Mouse (Mus musculus) hindbrain, embryonic 15.5 days (tissue): ENCODE measurements around the gene Dcaf12. TPM values are rescaled to one million over a fixed set of nuclear protein-coding genes. Genes with fewer than 3 reads are reported as not detected.

Experiments
- ATAC-seq: fragments of 200-750 bp; cut with Nextera tagmentation; 2 replicates; pipeline ENCODE4 v1.8.0; 2017; ENCODE audit warnings: low read depth, moderate number of reproducible peaks, moderate TSS enrichment; ENCODE audit not compliant: low FRiP score
- H3K27ac ChIP-seq: fragments of 300-500 bp; sonication (generic); replicated peaks from 2 replicates; pipeline ENCODE4 v1.5.1; 2015; ENCODE audit warnings: mild to moderate bottlenecking, inconsistent platforms
- H3K27me3 ChIP-seq: fragments of 300-500 bp; sonication (generic); 2 replicates; pipeline ENCODE4 v1.6.1; 2015; ENCODE audit warnings: control low read depth, inconsistent platforms
- H3K36me3 ChIP-seq: fragments of 300-500 bp; sonication (generic); 2 replicates; pipeline ENCODE4 v1.6.1; 2015; ENCODE audit warnings: control low read depth, inconsistent platforms
- H3K4me1 ChIP-seq: fragments of 300-500 bp; sonication (generic); replicated peaks from 2 replicates; pipeline ENCODE4 v1.6.1; 2015; ENCODE audit warnings: control low read depth, inconsistent platforms
- H3K4me2 ChIP-seq: fragments of 300-500 bp; sonication (generic); 2 replicates; pipeline ENCODE4 v1.6.1; 2015; ENCODE audit warnings: moderate library complexity, mild to moderate bottlenecking, inconsistent platforms
- H3K4me3 ChIP-seq: fragments of 300-500 bp; sonication (generic); 2 replicates; pipeline ENCODE4 v1.5.1; 2015; ENCODE audit warnings: mild to moderate bottlenecking, inconsistent platforms
- H3K9ac ChIP-seq: fragments of 300-500 bp; sonication (generic); 2 replicates; pipeline ENCODE4 v1.6.1; 2015; ENCODE audit warnings: inconsistent platforms
- H3K9me3 ChIP-seq: fragments of 300-500 bp; sonication (generic); 2 replicates; pipeline ENCODE4 v1.6.1; 2016; ENCODE audit warnings: control low read depth, inconsistent platforms
- WGBS: fragments of 180-500 bp; shearing (Covaris S2); methylation state at CpG from one replicate; pipeline ENCODE4 v1.1.7; 2015; 5-methylcytosine and 5-hydroxymethylcytosine counted together
- polyA plus RNA-seq: library from polyadenylated mRNA; unstranded; fragments of >200 nt; fragmentation: Nextera tagmentation; extraction: Ambion mirVana; gene quantifications from 2 replicates; pipeline ENCODE4 v1.2.1, GENCODE M21; 2015

Dcaf12 gene
- polyA plus RNA-seq, 1 experiment from 2014 or later: 74.5 TPM

GRCm38 (mm10) chr4:41340912-41341550 lies 26.3 kb upstream of the Dcaf12 start:
- H3K4me3 ChIP-seq: no peak overlapping the region
- WGBS: 78% methylated on average over 11 of the region's 11 CpGs
- no peaks in the 10 kb centered on the region for H3K36me3 ChIP-seq
- H3K27ac ChIP-seq: no peak overlapping the region
- ATAC-seq: no peak
- no peaks in the 10 kb centered on the region for H3K9me3 ChIP-seq
- H3K4me2 ChIP-seq: no peak overlapping the region
- H3K27me3 ChIP-seq: no peaks in the 10 kb centered on the region
- H3K4me1 ChIP-seq: no peaks in the 10 kb centered on the region
- no peak overlapping the region for H3K9ac ChIP-seq

- ATAC-seq: no peak
- no peak overlapping the region for H3K27ac ChIP-seq
- H3K36me3 ChIP-seq: no peaks in the 10 kb centered on the region
- no peaks in the 10 kb centered on the region for H3K27me3 ChIP-seq
- H3K4me3 ChIP-seq: no peak overlapping the region
- no peaks in the 10 kb centered on the region for H3K9me3 ChIP-seq
- no peak overlapping the region for H3K4me2 ChIP-seq
- no peaks in the 10 kb centered on the region for H3K4me1 ChIP-seq
- no peak overlapping the region for H3K9ac ChIP-seq
These were observed 21.9 kb upstream of the Dcaf12 start for GRCm38 (mm10) chr4:41336546-41336945.

- 93% methylated on average over 9 of the region's 9 CpGs for WGBS
- Histone ChIP-seq H3K9ac (no peak overlapping the region), H3K4me1 (no peaks in the 10 kb centered on the region), H3K4me3 (no peak overlapping the region), H3K27me3 (no peaks in the 10 kb centered on the region), H3K27ac (no peak overlapping the region), H3K9me3 (no peaks in the 10 kb centered on the region), H3K36me3 (no peaks in the 10 kb centered on the region), H3K4me2 (no peak overlapping the region)
- no peak for ATAC-seq
These were observed 17.2 kb upstream of the Dcaf12 start for GRCm38 (mm10) chr4:41331698-41332421.

GRCm38 (mm10) chr4:41331085-41331484 lies 16.4 kb upstream of the Dcaf12 start:
- Histone ChIP-seq H3K4me1 (no peaks in the 10 kb centered on the region), H3K36me3 (no peaks in the 10 kb centered on the region), H3K9ac (no peak overlapping the region), H3K4me2 (no peak overlapping the region), H3K27ac (no peak overlapping the region), H3K4me3 (no peak overlapping the region), H3K9me3 (no peaks in the 10 kb centered on the region), H3K27me3 (no peaks in the 10 kb centered on the region)
- WGBS: 90% methylated on average over 3 of the region's 3 CpGs
- ATAC-seq: no peak

- no peaks in the 10 kb centered on the region for H3K36me3 ChIP-seq
- no peak overlapping the region for H3K27ac ChIP-seq
- no peaks in the 10 kb centered on the region for H3K27me3 ChIP-seq
- WGBS: 18% methylated on average over 4 of the region's 4 CpGs
- H3K4me3 ChIP-seq: no peak overlapping the region
- ATAC-seq: no peak
- no peaks in the 10 kb centered on the region for H3K9me3 ChIP-seq
- no peak overlapping the region for H3K4me2 ChIP-seq
- H3K4me1 ChIP-seq: no peaks in the 10 kb centered on the region
- no peak overlapping the region for H3K9ac ChIP-seq
These were observed 14.8 kb upstream of the Dcaf12 start for GRCm38 (mm10) chr4:41329481-41329880.

GRCm38 (mm10) chr4:41326876-41327275 lies 12.2 kb upstream of the Dcaf12 start:
- Histone ChIP-seq H3K4me1 (no peaks in the 10 kb centered on the region), H3K27ac (no peak overlapping the region), H3K9me3 (no peaks in the 10 kb centered on the region), H3K36me3 (no peaks in the 10 kb centered on the region), H3K4me2 (no peak overlapping the region), H3K4me3 (no peak overlapping the region), H3K27me3 (no peaks in the 10 kb centered on the region), H3K9ac (no peak overlapping the region)
- 97% methylated on average over 6 of the region's 6 CpGs for WGBS
- no peak for ATAC-seq

GRCm38 (mm10) chr4:41320971-41321370 lies 6.3 kb upstream of the Dcaf12 start:
- H3K4me3 ChIP-seq: no peak overlapping the region
- no peak for ATAC-seq
- H3K4me1 ChIP-seq: no peaks in the 10 kb centered on the region
- no peaks in the 10 kb centered on the region for H3K9me3 ChIP-seq
- H3K9ac ChIP-seq: no peak overlapping the region
- no peak overlapping the region for H3K27ac ChIP-seq
- no peak overlapping the region for H3K4me2 ChIP-seq
- H3K36me3 ChIP-seq: no peaks in the 10 kb centered on the region
- no peaks in the 10 kb centered on the region for H3K27me3 ChIP-seq
- 80% methylated on average over 4 of the region's 4 CpGs for WGBS

- WGBS: 89% methylated on average over 5 of the region's 5 CpGs
- Histone ChIP-seq H3K4me2 (no peak overlapping the region), H3K9ac (no peak overlapping the region), H3K4me3 (no peak overlapping the region), H3K27ac (no peak overlapping the region), H3K9me3 (no peaks in the 10 kb centered on the region), H3K27me3 (no peaks in the 10 kb centered on the region), H3K4me1 (peaks cover 12% of the 10 kb centered on the region), H3K36me3 (no peaks in the 10 kb centered on the region)
- ATAC-seq: no peak
These were observed 3.6 kb upstream of the Dcaf12 start for GRCm38 (mm10) chr4:41318267-41318666.

- 59% methylated on average over 8 of the region's 8 CpGs for WGBS
- ATAC-seq: peak; percentile 24
- H3K4me1 ChIP-seq: peaks cover 34% of the 10 kb centered on the region
These were observed 484 bp upstream of the Dcaf12 start for GRCm38 (mm10) chr4:41315173-41315572.

GRCm38 (mm10) chr4:41313722-41314121 lies 967 bp downstream of the Dcaf12 start:
- H3K36me3 ChIP-seq: peaks cover 39% of the 10 kb centered on the region
- peak overlapping the region; percentile 99 for H3K4me3 ChIP-seq
- peaks cover 34% of the 10 kb centered on the region for H3K4me1 ChIP-seq
- peak; percentile 4; the same call in 1 of the 2 replicates for ATAC-seq
- H3K27ac ChIP-seq: peak overlapping the region; percentile 96
- no peaks in the 10 kb centered on the region for H3K27me3 ChIP-seq
- peak overlapping the region; percentile 90 for H3K4me2 ChIP-seq
- peak overlapping the region; percentile 95 for H3K9ac ChIP-seq
- H3K9me3 ChIP-seq: no peaks in the 10 kb centered on the region
- WGBS: 12% methylated on average over 14 of the region's 14 CpGs

More at GRCm38 (mm10) chr4:41315173-41315572, 484 bp upstream of the Dcaf12 start:
- H3K27me3 ChIP-seq: no peaks in the 10 kb centered on the region
- H3K9ac ChIP-seq: peak overlapping the region; percentile 95
- peak overlapping the region; percentile 99 for H3K4me3 ChIP-seq
- no peaks in the 10 kb centered on the region for H3K9me3 ChIP-seq
- H3K4me2 ChIP-seq: peak overlapping the region; percentile 90
- peaks cover 25% of the 10 kb centered on the region for H3K36me3 ChIP-seq
- H3K27ac ChIP-seq: peak overlapping the region; percentile 96

- H3K27me3 ChIP-seq: no peaks in the 10 kb centered on the region
- peaks cover 34% of the 10 kb centered on the region for H3K4me1 ChIP-seq
- no peak overlapping the region for H3K27ac ChIP-seq
- H3K4me2 ChIP-seq: no peak overlapping the region
- no peak overlapping the region for H3K9ac ChIP-seq
- WGBS: 93% methylated on average over 9 of the region's 9 CpGs
- no peak overlapping the region for H3K4me3 ChIP-seq
- H3K9me3 ChIP-seq: no peaks in the 10 kb centered on the region
- no peak for ATAC-seq
- H3K36me3 ChIP-seq: peaks cover 45% of the 10 kb centered on the region
These were observed 3.8 kb downstream of the Dcaf12 start for GRCm38 (mm10) chr4:41310567-41311563.

- H3K36me3 ChIP-seq: peaks cover 45% of the 10 kb centered on the region
- no peak overlapping the region for H3K27ac ChIP-seq
- no peaks in the 10 kb centered on the region for H3K9me3 ChIP-seq
- H3K9ac ChIP-seq: no peak overlapping the region
- 84% methylated on average over 6 of the region's 6 CpGs for WGBS
- H3K4me2 ChIP-seq: no peak overlapping the region
- no peak for ATAC-seq
- no peaks in the 10 kb centered on the region for H3K27me3 ChIP-seq
- no peak overlapping the region for H3K4me3 ChIP-seq
- peaks cover 13% of the 10 kb centered on the region for H3K4me1 ChIP-seq
These were observed 7.3 kb downstream of the Dcaf12 start for GRCm38 (mm10) chr4:41307406-41307805.
